Comparison of ENCODE assay signal across 15 mouse cellular contexts in genomic region chr2:76513296-76513695, GRCm38 (mm10).
"Had no signal": no experiment of that assay in that cellular context is flagged by ENCODE, and none has a peak within 500 bp of the region (broad histone marks: within the 10 kb centered on the region; RNA-seq: fewer than 3 reads in every experiment).

No protein-coding gene starts in this region.

- H3K9me3 ChIP-seq: kidney, embryonic 15.5 days; liver, embryonic 13.5 days had no signal

- H3K36me3 ChIP-seq: kidney, embryonic 15.5 days; liver, embryonic 13.5 days had no signal

- H3K27ac ChIP-seq: kidney, embryonic 15.5 days; left cerebral cortex, adult 2 months; liver, embryonic 13.5 days; stomach, postnatal 0 days had no signal

- H3K9ac ChIP-seq: kidney, embryonic 15.5 days; liver, embryonic 13.5 days; lung, embryonic 14.5 days had no signal

- H3K4me2 ChIP-seq: kidney, embryonic 15.5 days; liver, embryonic 13.5 days; lung, embryonic 14.5 days; midbrain, embryonic 11.5 days had no signal

- DNase-seq: kidney, adult 11 months; kidney, adult 8-10 months; kidney, postnatal 10 days; kidney, postnatal 36 days; layer of hippocampus, postnatal 36 days; liver, embryonic 13.5 days; lung, embryonic 14.5 days; lung, postnatal 4 days; midbrain, embryonic 14.5 days; thymus, adult 2 months; thymus, postnatal 14 days had no signal

- H3K4me3 ChIP-seq: kidney, embryonic 15.5 days; left cerebral cortex, adult 2 months; liver, embryonic 13.5 days had no signal

- H3K27me3 ChIP-seq: kidney, embryonic 15.5 days; liver, embryonic 13.5 days had no signal

- H3K4me1 ChIP-seq: kidney, embryonic 15.5 days; liver, embryonic 13.5 days had no signal
